Mouse (Mus musculus): ENCODE measurements around the gene Gm12166. TPM values are rescaled to one million over a fixed set of nuclear protein-coding genes. Genes with fewer than 3 reads are reported as not detected.
"Not testable (repeated sequence)": the region's sequence is repeated elsewhere in the genome, so short reads cannot be mapped to it uniquely, and the experiment has no call there.

The Gm12166 gene
- polyA plus RNA-seq, 3 experiments from 2014 or later: 15.5 to 45.9 (median 21.9) TPM

- no peak for ATAC-seq
Observed at GRCm38 (mm10) chr11:46054911-46055895, 3.1 kb upstream of the Gm12166 start.

GRCm38 (mm10) chr11:46054311-46054710, 2.2 kb upstream of the Gm12166 start:
- ATAC-seq: no peak

DNA sequence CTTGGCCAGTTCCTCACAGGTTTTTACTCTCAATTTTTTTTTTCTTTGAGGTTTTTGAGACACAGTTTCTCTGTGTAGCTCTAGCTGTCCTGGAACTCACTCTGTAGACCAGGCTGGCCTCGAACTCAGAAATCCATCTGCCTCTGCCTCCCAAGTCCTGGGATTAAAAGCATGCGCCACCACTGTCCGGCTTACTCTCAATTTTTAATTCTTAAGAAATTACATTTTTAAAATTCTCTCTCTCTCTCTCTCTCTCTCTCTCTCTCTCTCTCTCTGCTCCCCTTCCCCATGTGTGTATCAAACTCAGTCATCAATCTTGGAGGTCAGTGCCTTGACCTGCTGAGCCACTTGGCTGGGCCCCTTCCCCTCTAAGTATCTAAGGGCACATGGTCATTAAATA, 1.3 kb upstream of the Gm12166 start:
- ATAC-seq: not testable (repeated sequence)

DNA sequence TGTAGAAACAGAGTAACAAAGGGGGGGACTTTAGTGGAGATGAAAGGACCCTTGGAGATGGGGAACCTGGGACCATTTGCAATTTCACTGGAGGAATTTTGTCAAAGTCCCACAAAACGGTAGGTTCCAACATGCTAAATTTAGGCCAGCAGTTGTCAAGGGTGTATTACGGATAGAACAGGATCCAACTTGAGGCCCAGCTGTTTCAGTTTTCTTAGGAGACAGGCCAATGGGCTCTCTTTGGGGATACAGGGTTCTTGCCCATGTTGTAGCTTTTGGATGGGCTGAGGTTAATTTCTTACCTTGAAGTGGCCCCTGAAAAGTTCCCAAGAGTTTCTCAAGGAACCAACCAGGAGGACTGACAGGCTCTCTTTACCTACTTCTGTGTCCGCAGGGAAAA, 4.9 kb downstream of the Gm12166 start:
- no peak for ATAC-seq

DNA sequence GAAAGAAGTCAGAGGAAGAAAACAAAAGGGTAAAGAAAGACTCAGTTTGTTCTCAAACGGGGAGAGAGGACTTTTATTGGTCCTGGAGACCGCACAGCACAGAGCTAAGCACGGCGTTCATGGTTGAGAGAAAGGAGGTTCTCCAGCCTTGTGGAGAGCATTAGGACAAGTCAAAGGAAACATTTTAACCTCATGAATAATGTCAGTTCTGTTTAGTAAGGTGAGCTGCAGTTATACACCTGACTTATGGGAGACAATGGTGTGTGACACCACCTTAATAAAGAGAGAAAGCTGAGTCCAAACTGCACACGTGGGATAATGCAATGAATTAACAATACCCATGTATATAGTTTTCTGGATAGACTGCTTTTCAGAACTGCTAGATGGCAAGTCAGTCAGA, 7.3 kb downstream of the Gm12166 start:
- ATAC-seq: no peak

- no peak for ATAC-seq
Observed at GRCm38 (mm10) chr11:46041607-46042267, 10.4 kb downstream of the Gm12166 start.

DNA sequence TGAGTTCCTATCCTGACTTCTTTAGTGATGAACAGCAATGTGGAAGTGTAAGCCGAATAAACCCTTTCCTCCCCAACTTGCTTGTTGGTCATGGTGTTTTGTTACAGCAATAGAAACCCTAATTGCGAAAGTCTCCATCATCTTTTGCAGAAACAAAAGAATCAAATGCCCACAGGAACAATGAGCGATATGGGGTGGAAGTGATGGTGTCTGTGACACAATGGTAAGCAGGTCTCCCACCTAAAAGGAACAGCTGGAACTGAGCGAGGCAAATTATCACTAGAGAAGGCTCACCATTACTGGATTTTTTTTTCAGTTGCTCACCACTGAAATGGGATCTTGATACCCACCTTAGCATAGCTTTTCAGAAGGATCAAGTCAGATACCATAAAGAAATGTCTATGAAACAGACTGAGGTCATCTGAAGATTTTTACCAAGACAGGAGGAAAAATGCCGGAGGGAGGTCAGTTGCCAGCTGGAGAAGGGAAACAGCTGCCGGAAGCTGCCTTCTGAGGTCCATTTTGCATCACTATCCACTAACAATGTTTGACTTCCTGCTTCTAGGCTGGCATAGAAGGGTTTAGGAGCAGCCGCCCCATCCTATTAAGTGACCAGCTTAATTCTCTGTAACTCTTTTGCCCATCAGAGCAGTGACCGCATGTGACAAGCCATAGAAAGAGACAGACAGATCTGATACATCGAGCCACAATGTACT, 11.1 kb downstream of the Gm12166 start:
- no peak for ATAC-seq

DNA sequence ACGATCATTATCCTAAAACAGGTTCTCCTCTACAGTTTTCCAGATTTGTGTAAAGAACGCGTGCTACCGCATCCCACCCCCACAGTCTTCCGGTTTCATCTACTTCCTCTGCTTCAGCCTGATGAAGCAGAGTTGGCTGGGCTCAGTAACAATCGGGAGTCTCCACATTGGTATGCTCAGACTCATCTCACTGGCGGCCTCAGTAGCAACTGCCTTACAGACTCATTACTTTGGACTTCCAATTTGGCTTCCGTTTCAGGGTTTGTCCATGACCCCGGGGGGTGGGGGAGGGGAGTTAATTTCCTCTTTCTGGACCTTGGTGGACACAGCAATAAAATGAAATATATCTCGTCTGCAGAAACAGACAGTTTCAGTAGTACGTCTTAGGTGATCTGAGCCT, 12.8 kb downstream of the Gm12166 start:
- peak; percentile 28 for ATAC-seq

GRCm38 (mm10) chr11:46038901-46039300, 13.2 kb downstream of the Gm12166 start:
- ATAC-seq: peak; percentile 17

GRCm38 (mm10) chr11:46036374-46036773, 15.7 kb downstream of the Gm12166 start:
- ATAC-seq: no peak

- ATAC-seq: no peak
Observed at GRCm38 (mm10) chr11:46032956-46033355, 19.2 kb downstream of the Gm12166 start.

DNA sequence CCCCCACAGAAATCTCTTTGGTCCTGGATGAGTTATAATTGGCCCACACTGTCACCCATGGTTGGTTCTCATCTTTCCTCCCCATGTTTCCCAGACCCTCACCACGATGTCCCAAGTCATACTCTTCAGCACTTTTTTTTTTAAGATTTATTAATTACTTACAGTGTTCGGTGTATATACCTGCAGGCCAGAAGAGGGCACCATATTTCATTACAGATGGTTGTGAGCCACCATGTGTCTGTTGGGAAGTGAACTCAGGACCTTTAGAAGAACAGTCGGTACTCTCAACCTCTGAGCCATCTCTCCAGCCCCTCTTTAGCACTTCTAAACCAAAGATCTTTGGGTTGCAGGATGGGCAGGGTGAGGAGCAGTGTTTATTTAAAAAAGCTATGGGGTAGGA, 20.7 kb downstream of the Gm12166 start:
- no peak for ATAC-seq

DNA sequence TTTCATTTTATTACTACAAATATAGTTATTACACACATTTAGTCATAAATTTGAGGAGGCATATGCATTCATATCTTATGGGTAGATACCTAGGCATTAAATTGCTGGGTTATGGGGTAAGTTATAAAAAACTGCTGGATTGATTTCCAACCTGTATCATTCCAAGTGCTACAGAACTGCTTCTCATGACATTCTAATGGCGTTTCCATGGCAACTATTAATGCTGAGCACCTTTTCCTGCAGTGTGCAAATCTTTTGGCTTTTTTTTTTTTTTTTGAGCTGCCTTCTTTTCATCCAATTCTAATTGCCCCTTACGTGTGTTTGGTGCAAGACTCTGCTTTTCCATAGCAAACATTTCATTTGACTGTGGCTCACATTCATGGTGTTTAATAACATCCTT, 22.1 kb downstream of the Gm12166 start:
- no peak for ATAC-seq

DNA sequence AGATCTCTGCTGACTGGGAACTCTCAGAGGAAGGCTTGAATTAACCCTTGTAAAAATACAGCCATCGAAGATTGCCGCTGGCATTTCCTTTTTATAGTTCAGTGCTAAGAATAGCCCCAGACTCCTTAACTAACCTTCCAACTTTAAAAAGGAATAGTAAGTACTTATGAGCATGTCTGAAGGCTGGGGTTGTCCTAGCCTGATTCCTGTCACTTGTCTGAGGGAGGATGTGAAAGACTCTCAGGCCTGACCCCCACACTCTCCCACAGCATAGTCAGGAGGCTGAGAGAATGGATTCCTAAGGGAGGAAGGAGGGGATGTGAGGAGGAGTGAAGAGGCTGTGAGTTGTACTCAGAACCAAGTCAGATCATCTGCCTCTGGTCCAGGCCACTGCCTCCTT, 22.6 kb downstream of the Gm12166 start:
- no peak for ATAC-seq

GRCm38 (mm10) chr11:46027952-46028814, 23.9 kb downstream of the Gm12166 start:
- ATAC-seq: no peak

GRCm38 (mm10) chr11:46025962-46026392, 26.1 kb downstream of the Gm12166 start:
- ATAC-seq: no peak

- no peak for ATAC-seq
Observed at GRCm38 (mm10) chr11:46022983-46023382, 29.1 kb downstream of the Gm12166 start.

GRCm38 (mm10) chr11:46021850-46022249, 30.3 kb downstream of the Gm12166 start:
- ATAC-seq: no peak

DNA sequence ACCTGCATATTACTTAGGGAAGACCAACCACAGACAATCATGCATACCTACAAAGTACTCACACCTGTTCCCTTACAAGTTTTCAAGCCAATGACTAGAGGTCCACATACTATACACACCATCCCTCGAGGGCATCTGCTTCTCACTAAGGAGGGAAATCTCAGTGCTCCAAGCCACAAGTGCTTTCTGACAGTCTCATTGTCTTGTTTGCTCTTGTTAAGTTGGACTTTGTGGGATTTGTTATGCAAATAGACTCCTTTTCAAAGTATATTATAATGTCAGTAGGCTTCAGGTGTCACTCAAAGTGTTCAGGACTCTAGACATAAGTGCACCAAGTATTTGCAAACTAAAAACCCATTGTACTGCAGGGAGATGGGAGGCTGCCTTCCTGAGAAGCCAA, 31.9 kb downstream of the Gm12166 start:
- ATAC-seq: no peak

DNA sequence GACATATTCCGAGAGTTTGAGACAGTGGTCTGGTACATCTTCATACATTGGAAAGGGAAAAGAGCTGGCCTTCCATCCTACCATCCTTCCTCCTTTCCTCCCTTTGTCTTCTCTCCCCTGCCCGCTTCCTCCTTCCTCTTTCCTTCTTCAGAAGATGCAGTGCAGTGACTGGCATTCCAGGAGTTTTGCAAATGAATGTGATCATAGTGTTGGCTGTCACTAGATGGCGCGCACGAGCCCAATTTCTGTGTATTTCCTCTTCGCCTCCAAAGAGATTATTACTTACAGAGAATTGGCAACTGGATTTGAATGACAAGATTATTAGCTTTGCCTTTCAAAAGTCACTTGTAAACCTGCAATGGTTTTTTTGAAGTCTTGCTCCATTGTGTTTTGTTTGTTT, 36.1 kb downstream of the Gm12166 start:
- no peak for ATAC-seq
